Mouse (Mus musculus): ENCODE data around the gene Zbtb48.

DNA sequence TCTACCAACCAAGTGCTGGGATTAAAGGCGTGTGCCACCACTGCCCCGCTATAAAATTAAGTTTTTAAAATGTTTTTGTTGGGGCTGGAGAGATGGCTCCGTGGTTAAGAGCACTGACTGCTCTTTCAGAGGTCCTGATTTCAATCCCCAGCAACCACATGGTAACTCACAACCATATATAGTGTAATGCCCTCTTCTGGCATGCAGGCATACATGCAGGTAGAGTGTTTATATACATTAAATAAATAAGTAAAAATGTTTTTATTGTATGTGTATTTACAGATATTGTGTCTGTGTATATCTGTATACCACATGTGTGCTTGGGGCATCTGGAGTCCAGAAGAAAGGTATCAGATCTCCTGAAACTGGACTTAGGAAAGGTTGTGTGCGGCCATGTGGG lies 26.1 kb downstream of the Zbtb48 start:
- TF ChIP-seq CTCF (IDR thresholded peaks at IDR 0.05; ENCODE audit: extremely low read depth, insufficient read length, insufficient replicate concordance, low read depth, low read length) (no peak), POLR2A (IDR thresholded peaks at IDR 0.05; ENCODE audit: low read depth, low read length) (no peak)

All from small intestine, adult 2 months (tissue).